Mouse (Mus musculus) hindbrain, embryonic 13.5 days (tissue): Measurements from ENCODE around the gene Slc13a3. TPM values are rescaled to one million over a fixed set of nuclear protein-coding genes. Genes with fewer than 3 reads are reported as not detected.

Experiments
- ATAC-seq: fragments of 200-750 bp; cut with Nextera tagmentation; 2 replicates; pipeline ENCODE4 v1.8.0; 2017; ENCODE audit warnings: moderate TSS enrichment; ENCODE audit not compliant: low FRiP score
- H3K27ac ChIP-seq: fragments of 300-500 bp; sonication (generic); 2 replicates; pipeline ENCODE4 v1.5.1; 2015; ENCODE audit warnings: inconsistent platforms, mild to moderate bottlenecking, moderate library complexity
- H3K27me3 ChIP-seq: fragments of 300-500 bp; sonication (generic); 2 replicates; pipeline ENCODE4 v1.6.1; 2015; ENCODE audit warnings: mild to moderate bottlenecking, inconsistent platforms
- H3K36me3 ChIP-seq: fragments of 300-500 bp; sonication (generic); 2 replicates; pipeline ENCODE4 v1.6.1; 2015; ENCODE audit warnings: mild to moderate bottlenecking, inconsistent platforms
- H3K4me1 ChIP-seq: fragments of 300-500 bp; sonication (generic); replicated peaks from 2 replicates; pipeline ENCODE4 v1.6.1; 2015; ENCODE audit warnings: inconsistent platforms
- H3K4me2 ChIP-seq: fragments of 300-500 bp; sonication (generic); 2 replicates; pipeline ENCODE4 v1.6.1; 2015; ENCODE audit warnings: inconsistent platforms, mild to moderate bottlenecking, moderate library complexity
- H3K4me3 ChIP-seq: fragments of 300-500 bp; sonication (generic); 2 replicates; pipeline ENCODE4 v1.5.1; 2015; ENCODE audit warnings: mild to moderate bottlenecking, inconsistent platforms
- H3K9ac ChIP-seq: fragments of 300-500 bp; sonication (generic); 2 replicates; pipeline ENCODE4 v1.6.1; 2015; ENCODE audit warnings: mild to moderate bottlenecking, inconsistent platforms
- H3K9me3 ChIP-seq: fragments of 300-500 bp; sonication (generic); 2 replicates; pipeline ENCODE4 v1.6.1; 2016; ENCODE audit warnings: inconsistent platforms
- WGBS: fragments of 180-500 bp; shearing (Covaris S2); methylation state at CpG from one replicate; pipeline ENCODE4 v1.1.7; 2015; 5-methylcytosine and 5-hydroxymethylcytosine counted together
- polyA plus RNA-seq: library from polyadenylated mRNA; unstranded; fragments of >200 nt; fragmentation: Nextera tagmentation; extraction: Ambion mirVana; gene quantifications from 2 replicates; pipeline ENCODE4 v1.2.1, GENCODE M21; 2015

Slc13a3 gene
- polyA plus RNA-seq, 1 experiment from 2014 or later: 2.6 TPM

GRCm38 (mm10) chr2:165496251-165496650 is 23.2 kb upstream of the Slc13a3 start:
- Histone ChIP-seq H3K4me3 (no peak overlapping the region), H3K4me2 (no peak overlapping the region), H3K27ac (no peak overlapping the region), H3K36me3 (no peaks in the 10 kb centered on the region), H3K9me3 (no peaks in the 10 kb centered on the region), H3K4me1 (peaks cover 26% of the 10 kb centered on the region), H3K9ac (no peak overlapping the region), H3K27me3 (no peaks in the 10 kb centered on the region)
- no peak for ATAC-seq

- peak overlapping the region; percentile 89 for H3K27ac ChIP-seq
- ATAC-seq: no peak
- H3K36me3 ChIP-seq: peaks cover 14% of the 10 kb centered on the region
- peaks cover 26% of the 10 kb centered on the region for H3K4me1 ChIP-seq
- H3K9ac ChIP-seq: no peak overlapping the region
- WGBS: 33% methylated on average over 2 of the region's 2 CpGs
- peak overlapping the region; percentile 86 for H3K4me2 ChIP-seq
- no peak overlapping the region; the same call in 1 of the 2 replicates for H3K4me3 ChIP-seq
- no peaks in the 10 kb centered on the region for H3K9me3 ChIP-seq
- H3K27me3 ChIP-seq: no peaks in the 10 kb centered on the region
These were observed 21.5 kb upstream of the Slc13a3 start for GRCm38 (mm10) chr2:165494495-165494894.

DNA sequence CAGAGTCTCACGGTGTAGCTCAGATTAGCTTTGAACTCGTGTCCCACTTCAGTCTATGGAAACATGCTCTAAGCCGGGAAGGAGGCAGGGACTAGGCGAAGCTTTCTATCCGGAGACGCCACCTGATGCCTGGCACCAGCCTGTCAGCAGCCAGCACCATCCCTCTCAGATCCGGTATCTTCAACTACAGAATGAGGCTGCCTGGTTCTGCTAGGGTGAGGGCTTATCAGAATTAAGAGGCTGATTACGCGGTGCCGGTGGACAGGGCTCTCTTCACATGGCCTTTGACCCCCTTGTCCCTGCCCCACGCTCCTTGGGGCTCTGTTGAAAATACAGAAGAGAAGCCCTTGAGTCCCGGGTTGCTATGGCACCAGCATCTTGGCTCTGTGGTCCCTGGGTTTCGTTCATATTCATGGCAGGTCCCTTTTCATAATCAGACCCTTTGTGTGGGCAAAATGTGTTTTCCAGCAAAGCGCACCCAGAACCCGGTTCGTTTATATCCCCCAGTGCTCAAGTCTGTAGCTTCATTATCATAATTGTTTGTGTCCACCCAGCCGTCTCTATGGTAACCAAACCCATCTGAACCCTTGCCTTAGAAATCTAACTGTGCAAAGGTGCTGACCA is 20.7 kb upstream of the Slc13a3 start:
- H3K27ac ChIP-seq: peak overlapping the region; percentile 89
- no peaks in the 10 kb centered on the region for H3K27me3 ChIP-seq
- peak overlapping the region; percentile 73 for H3K4me3 ChIP-seq
- H3K36me3 ChIP-seq: peaks cover 22% of the 10 kb centered on the region
- H3K4me1 ChIP-seq: peaks cover 26% of the 10 kb centered on the region
- H3K9ac ChIP-seq: peak overlapping the region; percentile 89
- H3K4me2 ChIP-seq: peak overlapping the region; percentile 86
- ATAC-seq: peak; percentile 40
- WGBS: 5% methylated on average over 17 of the region's 17 CpGs
- H3K9me3 ChIP-seq: no peaks in the 10 kb centered on the region

DNA sequence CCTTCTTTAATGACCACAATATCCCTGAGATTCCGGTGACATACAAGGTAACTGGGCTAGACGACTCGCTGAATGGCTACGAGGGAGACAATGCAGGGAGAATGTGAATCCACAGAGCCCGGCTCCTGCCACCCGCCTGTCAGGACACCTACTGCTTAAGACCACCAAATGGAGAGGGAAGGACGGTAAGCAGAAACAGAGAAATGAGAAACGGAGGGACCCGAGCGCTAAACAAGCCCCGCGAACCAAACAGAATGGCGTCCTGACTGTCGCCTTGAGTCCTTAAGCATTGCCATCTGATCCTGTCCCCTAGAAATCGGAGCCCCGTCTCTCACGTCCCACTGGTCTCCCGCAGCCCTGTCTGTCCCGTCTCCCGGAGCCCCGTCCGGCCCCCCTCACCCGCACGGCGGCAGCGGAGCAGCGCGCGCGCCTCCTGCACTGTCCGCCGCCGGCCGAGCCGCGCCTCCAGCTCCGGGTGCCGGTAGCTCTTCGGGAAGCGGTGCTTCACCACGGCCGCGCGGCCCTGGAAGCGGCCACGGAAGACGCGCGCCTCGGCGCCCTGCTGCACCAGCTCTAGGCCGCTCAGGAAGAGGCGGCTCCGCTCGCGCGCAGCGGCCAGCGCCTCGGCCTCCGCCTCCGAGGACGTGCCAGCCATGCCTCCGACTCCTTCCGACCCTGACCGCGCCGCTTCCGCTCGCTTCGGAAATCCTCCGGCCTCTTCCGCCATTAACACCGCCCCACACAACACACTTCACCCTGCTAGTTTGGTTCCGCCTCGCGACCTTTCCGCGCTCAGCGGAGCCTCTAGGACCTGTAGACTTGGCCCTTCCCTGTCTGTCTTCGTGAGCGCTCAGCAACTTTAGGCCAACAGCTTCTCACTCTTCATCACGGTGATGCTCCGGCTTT is 19.9 kb upstream of the Slc13a3 start, which contains the start of gene Trp53rka:
Gene Trp53rka, minus strand, starts transcription at position 677 of the 906 bp plus-strand sequence.
- Histone ChIP-seq H3K4me2 (peak within 1 kb of the TSS; percentile 86), H3K36me3 (peaks cover 30% of the 10 kb centered on the region), H3K27ac (peak within 1 kb of the TSS; percentile 89), H3K4me3 (peak within 1 kb of the TSS; percentile 73), H3K9ac (peak within 1 kb of the TSS; percentile 89), H3K27me3 (no peaks in the 10 kb centered on the region), H3K9me3 (no peaks in the 10 kb centered on the region), H3K4me1 (peaks cover 26% of the 10 kb centered on the region)
- peak; percentile 85 for ATAC-seq
- under 1% methylated on average over 81 of the region's 84 CpGs for WGBS

DNA sequence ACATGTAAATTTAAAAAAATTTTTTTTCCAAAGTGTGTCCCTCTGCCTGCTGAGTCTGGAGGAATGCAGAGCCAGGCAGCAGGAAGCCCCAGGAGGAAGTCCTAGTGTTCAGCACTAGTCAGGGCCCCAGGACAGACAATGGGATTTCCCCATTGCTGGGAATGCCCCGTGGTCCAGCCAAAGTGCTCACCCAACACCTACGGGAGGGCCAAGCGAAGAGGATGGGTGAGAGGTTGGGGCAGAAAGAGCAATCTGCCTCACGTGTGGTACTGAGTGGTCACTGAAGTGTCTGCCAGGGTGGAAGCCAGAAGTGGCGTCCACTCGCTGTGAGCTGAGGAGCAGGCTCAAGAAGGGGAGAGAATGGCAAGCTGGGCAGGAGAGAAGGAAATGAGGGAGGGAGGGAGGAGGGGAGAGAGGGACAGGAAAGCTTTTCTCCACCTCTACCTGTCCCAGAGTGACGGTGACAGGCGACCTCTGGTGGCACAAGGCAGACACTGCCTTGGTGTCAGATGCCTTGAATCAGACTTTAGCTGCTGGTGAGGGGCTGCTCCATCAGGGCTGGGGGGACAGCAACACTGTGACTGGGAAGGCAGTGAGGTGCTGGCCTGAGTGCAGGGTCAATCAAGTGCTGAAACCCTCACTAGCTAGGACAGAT is 14.0 kb upstream of the Slc13a3 start:
- Histone ChIP-seq H3K36me3 (peaks cover 30% of the 10 kb centered on the region), H3K27me3 (no peaks in the 10 kb centered on the region), H3K4me3 (no peak overlapping the region), H3K4me2 (no peak overlapping the region), H3K27ac (no peak overlapping the region), H3K9me3 (no peaks in the 10 kb centered on the region), H3K4me1 (peaks cover 22% of the 10 kb centered on the region), H3K9ac (no peak overlapping the region)
- peak; percentile 60 for ATAC-seq
- 31% methylated on average over 8 of the region's 8 CpGs for WGBS

- Histone ChIP-seq H3K4me2 (no peak overlapping the region), H3K27me3 (no peaks in the 10 kb centered on the region), H3K4me1 (peaks cover 19% of the 10 kb centered on the region), H3K27ac (no peak overlapping the region), H3K4me3 (no peak overlapping the region), H3K36me3 (peaks cover 30% of the 10 kb centered on the region), H3K9me3 (no peaks in the 10 kb centered on the region), H3K9ac (peak overlapping the region; percentile 29; the same call in 1 of the 2 replicates)
- peak; percentile 12; the same call in 1 of the 2 replicates for ATAC-seq
- WGBS: 75% methylated on average over 5 of the region's 5 CpGs
These were observed 13.4 kb upstream of the Slc13a3 start for GRCm38 (mm10) chr2:165486401-165486800.

DNA sequence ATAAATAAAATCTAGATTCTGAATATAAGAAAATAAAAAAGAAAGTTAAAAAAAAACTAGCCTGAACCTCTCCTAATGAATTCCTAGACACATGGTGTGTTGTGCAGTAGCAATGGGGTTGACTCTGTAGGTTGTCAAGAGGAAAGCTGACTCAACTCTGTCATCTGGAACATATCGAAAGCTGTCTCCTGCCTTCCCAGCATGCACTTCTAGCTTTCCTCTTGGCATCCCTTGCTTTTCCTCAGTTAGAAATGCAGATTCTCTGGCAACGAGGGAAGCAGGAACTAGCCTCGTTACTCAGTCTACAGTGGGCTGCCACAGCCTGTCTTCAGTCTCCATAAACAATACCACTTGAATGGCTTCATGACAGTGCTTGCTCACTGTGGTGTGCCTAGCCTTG is 12.8 kb upstream of the Slc13a3 start:
- H3K27me3 ChIP-seq: no peaks in the 10 kb centered on the region
- H3K4me3 ChIP-seq: no peak overlapping the region
- no peak for ATAC-seq
- peaks cover 29% of the 10 kb centered on the region for H3K36me3 ChIP-seq
- no peak overlapping the region for H3K27ac ChIP-seq
- H3K9me3 ChIP-seq: no peaks in the 10 kb centered on the region
- WGBS: 80% methylated on average over 3 of the region's 3 CpGs
- peak overlapping the region; percentile 29; the same call in 1 of the 2 replicates for H3K9ac ChIP-seq
- H3K4me1 ChIP-seq: peaks cover 19% of the 10 kb centered on the region
- H3K4me2 ChIP-seq: no peak overlapping the region

DNA sequence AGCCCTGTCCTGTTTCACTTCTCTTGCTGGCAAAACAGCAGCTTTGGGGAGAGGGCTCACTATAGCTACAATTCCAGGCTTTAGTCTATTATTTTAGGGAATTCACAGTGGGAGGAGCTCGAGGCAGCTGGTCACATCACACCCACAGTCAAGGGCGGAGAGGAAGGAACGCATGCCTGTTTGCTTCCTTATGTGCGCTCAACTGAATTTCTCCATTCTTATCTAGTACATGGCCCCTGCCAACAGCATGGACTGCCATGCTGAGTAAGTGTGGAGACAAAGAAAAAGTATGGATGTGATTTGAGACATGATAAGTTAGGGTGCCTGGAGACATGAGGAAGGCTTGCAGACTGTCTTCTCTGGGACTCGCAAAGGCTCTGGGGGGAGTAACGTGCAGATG is 11.1 kb upstream of the Slc13a3 start:
- H3K36me3 ChIP-seq: peaks cover 13% of the 10 kb centered on the region
- no peak overlapping the region for H3K4me3 ChIP-seq
- H3K9ac ChIP-seq: no peak overlapping the region
- H3K27ac ChIP-seq: no peak overlapping the region
- WGBS: 61% methylated on average over 6 of the region's 6 CpGs
- no peak overlapping the region for H3K4me2 ChIP-seq
- H3K9me3 ChIP-seq: no peaks in the 10 kb centered on the region
- peaks cover 19% of the 10 kb centered on the region for H3K4me1 ChIP-seq
- no peaks in the 10 kb centered on the region for H3K27me3 ChIP-seq
- no peak for ATAC-seq

DNA sequence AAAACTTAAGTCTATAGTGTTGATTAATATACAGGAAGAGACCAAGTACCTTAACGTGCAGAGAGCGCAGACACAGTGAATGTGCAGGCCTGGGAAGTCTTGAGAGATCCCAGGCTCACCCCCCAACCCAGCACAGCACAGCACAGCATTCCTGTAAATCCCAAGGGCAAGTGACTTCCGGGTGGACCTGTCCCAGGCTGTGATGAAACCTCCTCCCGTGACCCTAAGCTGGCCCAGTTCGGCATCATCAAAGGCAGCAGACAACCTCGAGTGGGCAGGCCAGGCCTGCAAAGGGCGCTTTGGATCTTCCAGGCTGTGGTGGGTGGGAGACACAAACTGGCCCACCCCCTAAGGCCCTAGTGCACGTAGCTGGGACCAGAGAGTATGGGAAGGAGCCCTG is 9.0 kb upstream of the Slc13a3 start:
- H3K4me2 ChIP-seq: no peak overlapping the region
- H3K9ac ChIP-seq: no peak overlapping the region
- WGBS: 61% methylated on average over 8 of the region's 8 CpGs
- no peaks in the 10 kb centered on the region for H3K9me3 ChIP-seq
- H3K27ac ChIP-seq: no peak overlapping the region
- no peaks in the 10 kb centered on the region for H3K36me3 ChIP-seq
- H3K27me3 ChIP-seq: no peaks in the 10 kb centered on the region
- H3K4me3 ChIP-seq: no peak overlapping the region
- H3K4me1 ChIP-seq: peaks cover 16% of the 10 kb centered on the region
- no peak for ATAC-seq

GRCm38 (mm10) chr2:165475850-165476249 is 2.8 kb upstream of the Slc13a3 start:
- 52% methylated on average over 5 of the region's 5 CpGs for WGBS
- H3K9me3 ChIP-seq: no peaks in the 10 kb centered on the region
- no peak overlapping the region for H3K4me3 ChIP-seq
- H3K9ac ChIP-seq: no peak overlapping the region
- no peak for ATAC-seq
- H3K27ac ChIP-seq: no peak overlapping the region
- no peak overlapping the region for H3K4me2 ChIP-seq
- H3K36me3 ChIP-seq: no peaks in the 10 kb centered on the region
- H3K4me1 ChIP-seq: peaks cover 6% of the 10 kb centered on the region; the same call in 1 of the 2 replicates
- H3K27me3 ChIP-seq: peaks cover 38% of the 10 kb centered on the region

- H3K27ac ChIP-seq: no peak overlapping the region
- no peak overlapping the region for H3K4me3 ChIP-seq
- peaks cover 41% of the 10 kb centered on the region for H3K27me3 ChIP-seq
- WGBS: 67% methylated on average over 7 of the region's 7 CpGs
- ATAC-seq: no peak
- no peaks in the 10 kb centered on the region for H3K9me3 ChIP-seq
- no peak overlapping the region for H3K9ac ChIP-seq
- peaks cover 6% of the 10 kb centered on the region; the same call in 1 of the 2 replicates for H3K4me1 ChIP-seq
- H3K36me3 ChIP-seq: no peaks in the 10 kb centered on the region
- no peak overlapping the region for H3K4me2 ChIP-seq
These were observed 2.4 kb upstream of the Slc13a3 start for GRCm38 (mm10) chr2:165475412-165475811.

DNA sequence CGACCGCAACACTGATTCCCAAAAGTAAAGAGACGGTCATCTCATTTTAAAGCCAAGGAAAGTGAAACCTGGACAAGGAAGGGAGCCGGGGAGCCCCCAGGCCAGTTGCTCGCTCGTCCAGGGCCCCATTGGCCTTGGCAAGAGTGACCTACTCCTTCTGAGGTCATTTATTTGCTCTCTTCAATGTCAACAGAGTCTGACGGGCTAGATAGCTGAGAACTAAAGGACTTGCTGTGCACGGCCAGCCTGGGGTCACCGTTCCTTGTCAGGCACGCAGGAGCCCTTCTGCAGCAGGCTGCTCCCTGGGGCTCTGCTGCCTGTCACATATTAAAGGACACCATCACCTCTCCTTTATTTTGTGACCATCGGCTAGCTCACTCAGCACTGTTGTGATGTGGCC is 1.1 kb downstream of the Slc13a3 start:
- peaks cover 45% of the 10 kb centered on the region for H3K27me3 ChIP-seq
- H3K4me1 ChIP-seq: peaks cover 22% of the 10 kb centered on the region
- H3K9ac ChIP-seq: no peak overlapping the region
- no peaks in the 10 kb centered on the region for H3K9me3 ChIP-seq
- ATAC-seq: no peak
- 67% methylated on average over 11 of the region's 11 CpGs for WGBS
- H3K36me3 ChIP-seq: no peaks in the 10 kb centered on the region
- H3K4me3 ChIP-seq: no peak overlapping the region
- H3K4me2 ChIP-seq: no peak overlapping the region
- H3K27ac ChIP-seq: no peak overlapping the region
